Mouse (Mus musculus) spleen, adult 2 months (tissue): ENCODE measurements around the gene Maml2.

Experiments
- CTCF ChIP-seq: fragments of 200-500 bp; IDR thresholded peaks from 2 replicates; pipeline ENCODE4 v1.5.1; 2011; ENCODE audit warnings: mild to moderate bottlenecking, inconsistent platforms; ENCODE audit not compliant: insufficient read depth, insufficient read length, insufficient replicate concordance; ENCODE audit errors: extremely low read depth
- POLR2A ChIP-seq: fragments of 200-500 bp; IDR thresholded peaks from 2 replicates; pipeline ENCODE4 v1.6.1; 2011; ENCODE audit warnings: low read depth, low read length, inconsistent platforms

DNA sequence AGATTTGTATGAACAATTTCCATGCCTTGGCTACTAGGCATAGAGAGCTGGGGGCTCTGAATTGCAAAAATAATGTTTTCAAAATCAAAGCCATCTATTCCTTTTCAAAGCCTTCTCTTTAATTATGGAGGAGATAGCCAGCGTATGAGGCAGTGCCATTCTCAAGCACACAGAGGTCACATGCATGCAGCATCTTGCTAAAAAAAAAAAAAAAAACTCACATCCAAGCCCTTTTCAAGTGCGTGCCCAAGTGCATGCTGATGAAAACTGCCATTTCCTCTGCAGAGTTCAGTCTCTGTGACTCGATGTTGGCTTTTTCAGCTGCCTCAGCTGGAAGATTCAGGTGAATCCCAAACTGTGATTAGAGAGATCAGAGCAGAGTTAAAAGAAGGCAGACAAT, 304.0 kb downstream of the Maml2 start:
- TF ChIP-seq POLR2A, result no peak
- no peak for TF ChIP-seq CTCF
